Mouse (Mus musculus) MEL (cell line): ENCODE data around the gene Slc4a1. TPM values are rescaled to one million over a fixed set of nuclear protein-coding genes. Genes with fewer than 3 reads are reported as not detected.

Experiments used
- DNase-seq: peaks from one replicate; pipeline ENCODE4 v3.0.0; 2011; ENCODE audit warnings: low read depth, low spot score
- H3K27ac ChIP-seq: 2 replicates; pipeline ENCODE4 v1.5.1; 2012; ENCODE audit warnings: low read depth, mild to moderate bottlenecking, control low read depth, low read length, moderate library complexity; ENCODE audit not compliant: control insufficient read depth
- H3K27me3 ChIP-seq, 2 experiments: fragments of 150-350 bp in 1 of 2; sonication (generic) in 1 of 2; 2 replicates each; pipeline ENCODE4 v1.6.1; 2012; ENCODE audit warnings: low read length in 2 of 2, mild to moderate bottlenecking in 2 of 2, improper control_type of control experiment in 1 of 2, moderate library complexity in 1 of 2; ENCODE audit not compliant: insufficient read depth in 2 of 2, control insufficient read depth in 1 of 2
- H3K36me3 ChIP-seq, 2 experiments: 2 replicates each; pipeline ENCODE4 v1.6.1; 2012 to 2014; ENCODE audit warnings: low read length in 2 of 2, improper control_type of control experiment in 1 of 2, inconsistent platforms in 1 of 2, mild to moderate bottlenecking in 1 of 2; ENCODE audit not compliant: insufficient read depth in 2 of 2, control insufficient read depth in 1 of 2
- H3K4me1 ChIP-seq, 2 experiments: fragments of 150-350 bp in 1 of 2; sonication (generic) in 1 of 2; 2 replicates each; pipeline ENCODE4 v1.6.1; 2012; ENCODE audit warnings: low read length in 2 of 2, improper control_type of control experiment in 1 of 2, mild to moderate bottlenecking in 1 of 2; ENCODE audit not compliant: insufficient read depth in 2 of 2, control insufficient read depth in 1 of 2
- H3K4me3 ChIP-seq, 2 experiments: fragments of 150-350 bp in 1 of 2; sonication (generic) in 1 of 2; 2 replicates each; pipeline ENCODE4 v1.5.1; 2012; ENCODE audit warnings: low read depth in 2 of 2, low read length in 2 of 2, mild to moderate bottlenecking in 2 of 2, moderate library complexity in 2 of 2, control low read depth in 1 of 2, improper control_type of control experiment in 1 of 2; ENCODE audit not compliant: control insufficient read depth in 1 of 2, insufficient read depth in 1 of 2
- H3K79me2 ChIP-seq: 2 replicates; pipeline ENCODE4 v1.6.1; 2012; ENCODE audit warnings: mild to moderate bottlenecking, low read length, moderate library complexity; ENCODE audit not compliant: control insufficient read depth, poor library complexity, insufficient read depth
- H3K9ac ChIP-seq: 2 replicates; pipeline ENCODE4 v1.6.1; 2012; ENCODE audit warnings: low read depth, mild to moderate bottlenecking, control low read depth, low read length, moderate library complexity; ENCODE audit not compliant: control insufficient read depth, poor library complexity, severe bottlenecking
- H3K9me3 ChIP-seq: fragments of 150-350 bp; sonication (generic); replicated peaks from 2 replicates; pipeline ENCODE4 v1.6.1; 2012; ENCODE audit warnings: mild to moderate bottlenecking, low read length, improper control_type of control experiment, moderate library complexity; ENCODE audit not compliant: insufficient read depth
- CHD1 ChIP-seq: IDR thresholded peaks from 2 replicates; pipeline ENCODE4 v1.6.1; 2012; ENCODE audit warnings: low read depth, mild to moderate bottlenecking, inconsistent platforms, low read length, improper control_type of control experiment
- CHD2 ChIP-seq: IDR thresholded peaks from 2 replicates; pipeline ENCODE4 v1.6.1; 2011; ENCODE audit warnings: low read length, improper control_type of control experiment
- E2F4 ChIP-seq: IDR thresholded peaks from 2 replicates; pipeline ENCODE4 v1.6.1; 2011; ENCODE audit warnings: low read depth, low read length, improper control_type of control experiment, borderline replicate concordance
- ELF1 ChIP-seq: IDR thresholded peaks from 2 replicates; pipeline ENCODE4 v1.6.1; 2014; ENCODE audit warnings: low read depth, mild to moderate bottlenecking, inconsistent platforms, low read length, improper control_type of control experiment, moderate library complexity
- GABPA ChIP-seq: IDR thresholded peaks from 2 replicates; pipeline ENCODE4 v1.6.1; 2012; ENCODE audit warnings: low read depth, mild to moderate bottlenecking, inconsistent platforms, low read length, improper control_type of control experiment, moderate library complexity
- GATA1 ChIP-seq: IDR thresholded peaks from 2 replicates; pipeline ENCODE4 v1.6.1; 2011; ENCODE audit warnings: low read depth, low read length, improper control_type of control experiment
- JUND ChIP-seq: IDR thresholded peaks from 2 replicates; pipeline ENCODE4 v1.6.1; 2011; ENCODE audit warnings: low read depth, mild to moderate bottlenecking, improper control_type of control experiment, low read length
- KAT2A ChIP-seq: conservative IDR thresholded peaks from 2 replicates; pipeline ENCODE4 v1.6.1; 2012; ENCODE audit warnings: low read depth, low read length, improper control_type of control experiment, inconsistent platforms
- MAFK ChIP-seq: IDR thresholded peaks from 2 replicates; pipeline ENCODE4 v1.6.1; 2011; ENCODE audit warnings: low read depth, mild to moderate bottlenecking, low read length, improper control_type of control experiment, borderline replicate concordance
- MEF2A ChIP-seq: IDR thresholded peaks from 2 replicates; pipeline ENCODE4 v1.6.1; 2014; ENCODE audit warnings: low read depth, mild to moderate bottlenecking, inconsistent platforms, low read length, improper control_type of control experiment; ENCODE audit not compliant: poor library complexity, insufficient replicate concordance, severe bottlenecking; ENCODE audit errors: extremely low read depth
- MYB ChIP-seq: IDR thresholded peaks from 2 replicates; pipeline ENCODE4 v1.6.1; 2011; ENCODE audit warnings: mild to moderate bottlenecking, low read depth, low read length, improper control_type of control experiment
- NELFE ChIP-seq: IDR thresholded peaks from 2 replicates; pipeline ENCODE4 v1.6.1; 2011; ENCODE audit warnings: low read depth, low read length, improper control_type of control experiment
- NRF1 ChIP-seq: IDR thresholded peaks from 2 replicates; pipeline ENCODE4 v1.6.1; 2014; ENCODE audit warnings: low read depth, mild to moderate bottlenecking, inconsistent platforms, low read length, improper control_type of control experiment, moderate library complexity; ENCODE audit not compliant: poor library complexity, insufficient read depth, severe bottlenecking
- POLR2AphosphoS5 ChIP-seq: IDR thresholded peaks from 2 replicates; pipeline ENCODE4 v1.6.1; 2012; ENCODE audit warnings: low read depth, borderline replicate concordance, mild to moderate bottlenecking, inconsistent platforms, low read length, moderate library complexity, mixed read lengths
- RCOR1 ChIP-seq: IDR thresholded peaks from 2 replicates; pipeline ENCODE4 v1.6.1; 2012; ENCODE audit warnings: low read depth, mild to moderate bottlenecking, inconsistent platforms, low read length, improper control_type of control experiment
- TCF12 ChIP-seq: IDR thresholded peaks from 2 replicates; pipeline ENCODE4 v1.6.1; 2014; ENCODE audit warnings: low read depth, mild to moderate bottlenecking, inconsistent platforms, low read length, improper control_type of control experiment, moderate library complexity
- UBTF ChIP-seq: IDR thresholded peaks from 2 replicates; pipeline ENCODE4 v1.6.1; 2012; ENCODE audit warnings: low read depth, mild to moderate bottlenecking, inconsistent platforms, low read length, improper control_type of control experiment, moderate library complexity, borderline replicate concordance; ENCODE audit not compliant: insufficient read depth
- USF1 ChIP-seq: IDR thresholded peaks from 2 replicates; pipeline ENCODE4 v1.6.1; 2014; ENCODE audit warnings: low read depth, mild to moderate bottlenecking, inconsistent platforms, low read length, improper control_type of control experiment, moderate library complexity
- USF2 ChIP-seq, 2 experiments: IDR thresholded peaks; 2 replicates each; pipeline ENCODE4 v1.6.1; 2011 to 2012; ENCODE audit warnings: improper control_type of control experiment in 2 of 2, low read length in 2 of 2, borderline replicate concordance in 1 of 2, inconsistent platforms in 1 of 2, low read depth in 1 of 2, mild to moderate bottlenecking in 1 of 2; ENCODE audit not compliant: insufficient read depth in 1 of 2
- ZC3H11A ChIP-seq: IDR thresholded peaks from 2 replicates; pipeline ENCODE4 v1.6.1; 2012; ENCODE audit warnings: low read depth, mild to moderate bottlenecking, inconsistent platforms, low read length, improper control_type of control experiment
- ZKSCAN1 ChIP-seq: IDR thresholded peaks from 2 replicates; pipeline ENCODE4 v1.6.1; 2012; ENCODE audit warnings: low read depth, mild to moderate bottlenecking, inconsistent platforms, low read length, improper control_type of control experiment, moderate library complexity
- ZNF384 ChIP-seq: IDR thresholded peaks from 2 replicates; pipeline ENCODE4 v1.6.1; 2012; ENCODE audit warnings: low read depth, mild to moderate bottlenecking, inconsistent platforms, low read length, improper control_type of control experiment
- polyA plus RNA-seq, 2 experiments: library from polyadenylated mRNA; stranded (reverse) in 1 of 2; unstranded in 1 of 2; fragments of >175 nt in 1 of 2; fragments of >200 nt in 1 of 2; gene quantifications; 2 replicates each; pipeline versions ENCODE4 v1.2.1 to v1.2.4; 2012; ENCODE audit warnings: low replicate concordance in 2 of 2, low read depth in 1 of 2; ENCODE audit not compliant: insufficient read length in 2 of 2, insufficient read depth in 1 of 2, missing spikeins in 1 of 2
- total RNA-seq: library from RNA; depleted of rRNA; stranded (reverse); fragments of 300-350 nt; gene quantifications from 2 replicates; pipeline ENCODE4 v1.2.3, GENCODE M21; 2012

Slc4a1 gene
- total and polyA plus RNA-seq, 3 experiments: 0.23 to 0.35 TPM; not detected in 1

GRCm38 (mm10) chr11:102334010-102334409 is 32.0 kb downstream of the Slc4a1 start:
- peaks cover 0 to under 1% of the 10 kb centered on the region in 2 experiments; a peak in 1 of 4 replicates for H3K4me1 ChIP-seq
- H3K36me3 ChIP-seq: no peaks in the 10 kb centered on the region
- no peak overlapping the region for H3K4me3 ChIP-seq
- no peak for DNase-seq
- no peak overlapping the region for H3K9ac ChIP-seq
- no peaks in the 10 kb centered on the region for H3K79me2 ChIP-seq
- no peak overlapping the region for H3K27ac ChIP-seq
- H3K9me3 ChIP-seq: no peaks in the 10 kb centered on the region
- TF ChIP-seq ZNF384: peak; percentile 83
- TF ChIP-seq GATA1: 0 out of 2 replicates have a peak, but pooled peaks have one; percentile 16
- no peak for TF ChIP-seq TCF12
- H3K27me3 ChIP-seq: peaks cover 20 to 22% of the 10 kb centered on the region in 2 experiments

- peaks cover 20 to 25% of the 10 kb centered on the region in 2 experiments for H3K27me3 ChIP-seq
- no peak overlapping the region for H3K4me3 ChIP-seq
These were observed 32.9 kb downstream of the Slc4a1 start for GRCm38 (mm10) chr11:102333061-102333460.

GRCm38 (mm10) chr11:102331806-102332205 is 34.2 kb downstream of the Slc4a1 start:
- Histone ChIP-seq H3K27ac (no peak overlapping the region), H3K4me1 (no peaks in the 10 kb centered on the region), H3K27me3 (peaks cover 20 to 30% of the 10 kb centered on the region in 2 experiments)

More at GRCm38 (mm10) chr11:102333061-102333460, 32.9 kb downstream of the Slc4a1 start:
- Histone ChIP-seq H3K4me1 (no peaks in the 10 kb centered on the region), H3K9ac (no peak overlapping the region), H3K79me2 (no peaks in the 10 kb centered on the region), H3K36me3 (no peaks in the 10 kb centered on the region), H3K9me3 (no peaks in the 10 kb centered on the region), H3K27ac (no peak overlapping the region)
- no peak for DNase-seq
- TF ChIP-seq CHD1 (no peak), RCOR1 (no peak), USF1 (no peak), MAFK (no peak), E2F4 (no peak), MEF2A (no peak), ZC3H11A (no peak), CHD2 (no peak), GABPA (no peak), NELFE (no peak), ZKSCAN1 (no peak), POLR2AphosphoS5 (no peak), MYB (no peak), JUND (no peak), NRF1 (no peak), ZNF384 (no peak)

More at GRCm38 (mm10) chr11:102331806-102332205, 34.2 kb downstream of the Slc4a1 start:
- no peak overlapping the region for H3K9ac ChIP-seq
- H3K9me3 ChIP-seq: no peaks in the 10 kb centered on the region
- H3K79me2 ChIP-seq: no peaks in the 10 kb centered on the region
- no peaks in the 10 kb centered on the region for H3K36me3 ChIP-seq
- no peak overlapping the region for H3K4me3 ChIP-seq
- TF ChIP-seq E2F4: no peak
- TF ChIP-seq KAT2A: no peak
- no peak for TF ChIP-seq USF1
- TF ChIP-seq ZC3H11A: no peak
- TF ChIP-seq ZNF384: no peak
- TF ChIP-seq TCF12: no peak
- TF ChIP-seq UBTF: no peak
- TF ChIP-seq USF2 (IDR thresholded peaks at IDR 0.05; ENCODE audit: borderline replicate concordance in 1 of 2, insufficient read depth in 1 of 2, low read depth in 1 of 2, low read length in 2 of 2): no peak
- TF ChIP-seq ELF1: no peak
- no peak for TF ChIP-seq POLR2AphosphoS5
- TF ChIP-seq ZKSCAN1: no peak
- no peak for TF ChIP-seq NELFE
- no peak for DNase-seq
